13 mouse cellular contexts compared by ENCODE assay signal in genomic region chr4:106333071-106333470, GRCm38 (mm10).
"Had no signal": no experiment of that assay in that cellular context is flagged by ENCODE, and none has a peak within 500 bp of the region (broad histone marks: within the 10 kb centered on the region; RNA-seq: fewer than 3 reads in every experiment).

No protein-coding gene starts in this region.

- H3K27me3 ChIP-seq: limb, embryonic 13.5 days; neural tube, embryonic 15.5 days had no signal

- H3K36me3 ChIP-seq: limb, embryonic 13.5 days; neural tube, embryonic 15.5 days had no signal

- H3K9me3 ChIP-seq: limb, embryonic 13.5 days; neural tube, embryonic 15.5 days had no signal

- H3K27ac ChIP-seq: limb, embryonic 13.5 days; macrophage; neural tube, embryonic 15.5 days had no signal

- DNase-seq: kidney, adult 11 months; kidney, postnatal 14 days; left cerebral cortex, postnatal 4 days; lung, postnatal 14 days; midbrain, embryonic 14.5 days; right cerebral cortex, adult 18-20 months; right cerebral cortex, postnatal 25 days; thymus, postnatal 4 days had no signal

- H3K4me3 ChIP-seq: limb, embryonic 13.5 days; myocyte; neural tube, embryonic 15.5 days had no signal

- H3K4me2 ChIP-seq: limb, embryonic 13.5 days; lung, embryonic 14.5 days; neural tube, embryonic 15.5 days had no signal

- H3K4me1 ChIP-seq: limb, embryonic 13.5 days had no signal

- H3K9ac ChIP-seq: limb, embryonic 13.5 days; lung, embryonic 14.5 days; neural tube, embryonic 15.5 days had no signal
